Mouse (Mus musculus): ENCODE data around the gene Lpcat1. TPM values are rescaled to one million over a fixed set of nuclear protein-coding genes. Genes with fewer than 3 reads are reported as not detected.

The Lpcat1 gene
- polyA plus RNA-seq, 1 experiment from 2014 or later: 21.8 TPM

- DNase-seq (ENCODE audit: low spot score): no peak
- no peak overlapping the region for H3K27ac ChIP-seq
- H3K36me3 ChIP-seq (ENCODE audit: insufficient read depth, low read length): no peaks in the 10 kb centered on the region
- no peak overlapping the region for H3K4me2 ChIP-seq (ENCODE audit: low read length)
- no peak for ATAC-seq (replicated peaks; ENCODE audit: low FRiP score, low read depth)
- no peaks in the 10 kb centered on the region for H3K4me1 ChIP-seq (replicated peaks; ENCODE audit: insufficient read depth, low read length)
- no peak for TF ChIP-seq CTCF (IDR thresholded peaks at IDR 0.05; ENCODE audit: low read depth)
- no peaks in the 10 kb centered on the region for H3K27me3 ChIP-seq (ENCODE audit: insufficient read depth, low read length)
- no peak overlapping the region for H3K4me3 ChIP-seq (replicated peaks; ENCODE audit: low read depth, low read length)
- no peak overlapping the region for H3K9ac ChIP-seq (ENCODE audit: low read depth, low read length)
- H3K9me3 ChIP-seq (replicated peaks; ENCODE audit: low read length): no peaks in the 10 kb centered on the region
- WGBS: 80% methylated on average over 3 of the region's 3 CpGs
Observed at GRCm38 (mm10) chr13:73453503-73454217, 13.3 kb upstream of the Lpcat1 start.

GRCm38 (mm10) chr13:73455328-73455727 lies 11.7 kb upstream of the Lpcat1 start:
- Histone ChIP-seq H3K9me3 (replicated peaks; ENCODE audit: low read length) (no peaks in the 10 kb centered on the region), H3K4me3 (replicated peaks; ENCODE audit: low read depth, low read length) (no peak overlapping the region), H3K27ac (no peak overlapping the region), H3K36me3 (ENCODE audit: insufficient read depth, low read length) (no peaks in the 10 kb centered on the region), H3K27me3 (ENCODE audit: insufficient read depth, low read length) (no peaks in the 10 kb centered on the region), H3K9ac (ENCODE audit: low read depth, low read length) (no peak overlapping the region), H3K4me1 (replicated peaks; ENCODE audit: insufficient read depth, low read length) (no peaks in the 10 kb centered on the region), H3K4me2 (ENCODE audit: low read length) (no peak overlapping the region)
- ATAC-seq (replicated peaks; ENCODE audit: low FRiP score, low read depth) (no peak), DNase-seq (ENCODE audit: low spot score) (no peak)
- no peak for TF ChIP-seq CTCF (IDR thresholded peaks at IDR 0.05; ENCODE audit: low read depth)
- 79% methylated on average over 3 of the region's 3 CpGs for WGBS

- Histone ChIP-seq H3K4me3 (replicated peaks; ENCODE audit: low read depth, low read length) (no peak overlapping the region), H3K9me3 (replicated peaks; ENCODE audit: low read length) (no peaks in the 10 kb centered on the region), H3K27ac (no peak overlapping the region), H3K4me1 (replicated peaks; ENCODE audit: insufficient read depth, low read length) (no peaks in the 10 kb centered on the region), H3K4me2 (ENCODE audit: low read length) (no peak overlapping the region), H3K27me3 (ENCODE audit: insufficient read depth, low read length) (no peaks in the 10 kb centered on the region), H3K9ac (ENCODE audit: low read depth, low read length) (no peak overlapping the region), H3K36me3 (ENCODE audit: insufficient read depth, low read length) (no peaks in the 10 kb centered on the region)
- ATAC-seq (replicated peaks; ENCODE audit: low FRiP score, low read depth) (no peak), DNase-seq (ENCODE audit: low spot score) (no peak)
- WGBS: 89% methylated on average over 4 of the region's 4 CpGs
- TF ChIP-seq CTCF (IDR thresholded peaks at IDR 0.05; ENCODE audit: low read depth): no peak
Observed at GRCm38 (mm10) chr13:73457301-73457700, 9.7 kb upstream of the Lpcat1 start.

GRCm38 (mm10) chr13:73457741-73458140 lies 9.3 kb upstream of the Lpcat1 start:
- TF ChIP-seq CTCF (IDR thresholded peaks at IDR 0.05; ENCODE audit: low read depth): no peak
- DNase-seq (ENCODE audit: low spot score) (no peak), ATAC-seq (replicated peaks; ENCODE audit: low FRiP score, low read depth) (no peak)
- H3K27me3 ChIP-seq (ENCODE audit: insufficient read depth, low read length): no peaks in the 10 kb centered on the region
- H3K27ac ChIP-seq: no peak overlapping the region
- H3K4me2 ChIP-seq (ENCODE audit: low read length): no peak overlapping the region
- H3K4me3 ChIP-seq (replicated peaks; ENCODE audit: low read depth, low read length): no peak overlapping the region
- H3K9me3 ChIP-seq (replicated peaks; ENCODE audit: low read length): no peaks in the 10 kb centered on the region
- H3K4me1 ChIP-seq (replicated peaks; ENCODE audit: insufficient read depth, low read length): no peaks in the 10 kb centered on the region
- H3K9ac ChIP-seq (ENCODE audit: low read depth, low read length): no peak overlapping the region
- no peaks in the 10 kb centered on the region for H3K36me3 ChIP-seq (ENCODE audit: insufficient read depth, low read length)
- WGBS: 78% methylated on average over 2 of the region's 2 CpGs

- no peak overlapping the region for H3K4me2 ChIP-seq (ENCODE audit: low read length)
- no peaks in the 10 kb centered on the region for H3K9me3 ChIP-seq (replicated peaks; ENCODE audit: low read length)
- no peak overlapping the region for H3K4me3 ChIP-seq (replicated peaks; ENCODE audit: low read depth, low read length)
- H3K9ac ChIP-seq (ENCODE audit: low read depth, low read length): no peak overlapping the region
- WGBS: 69% methylated on average over 5 of the region's 5 CpGs
- no peak for TF ChIP-seq CTCF (IDR thresholded peaks at IDR 0.05; ENCODE audit: low read depth)
- H3K27ac ChIP-seq: no peak overlapping the region
- H3K36me3 ChIP-seq (ENCODE audit: insufficient read depth, low read length): no peaks in the 10 kb centered on the region
- no peak for DNase-seq (ENCODE audit: low spot score)
- ATAC-seq (replicated peaks; ENCODE audit: low FRiP score, low read depth): no peak
- H3K4me1 ChIP-seq (replicated peaks; ENCODE audit: insufficient read depth, low read length): no peaks in the 10 kb centered on the region
- H3K27me3 ChIP-seq (ENCODE audit: insufficient read depth, low read length): no peaks in the 10 kb centered on the region
Observed at GRCm38 (mm10) chr13:73458719-73459118, 8.3 kb upstream of the Lpcat1 start.

GRCm38 (mm10) chr13:73459189-73459850 lies 7.7 kb upstream of the Lpcat1 start:
- no peaks in the 10 kb centered on the region for H3K36me3 ChIP-seq (ENCODE audit: insufficient read depth, low read length)
- WGBS: 66% methylated on average over 7 of the region's 7 CpGs
- H3K9ac ChIP-seq (ENCODE audit: low read depth, low read length): no peak overlapping the region
- ATAC-seq (replicated peaks; ENCODE audit: low FRiP score, low read depth) (no peak), DNase-seq (ENCODE audit: low spot score) (no peak)
- no peak overlapping the region for H3K4me3 ChIP-seq (replicated peaks; ENCODE audit: low read depth, low read length)
- H3K4me1 ChIP-seq (replicated peaks; ENCODE audit: insufficient read depth, low read length): no peaks in the 10 kb centered on the region
- H3K4me2 ChIP-seq (ENCODE audit: low read length): no peak overlapping the region
- H3K9me3 ChIP-seq (replicated peaks; ENCODE audit: low read length): no peaks in the 10 kb centered on the region
- H3K27ac ChIP-seq: no peak overlapping the region
- no peak for TF ChIP-seq CTCF (IDR thresholded peaks at IDR 0.05; ENCODE audit: low read depth)
- H3K27me3 ChIP-seq (ENCODE audit: insufficient read depth, low read length): no peaks in the 10 kb centered on the region
